Mouse (Mus musculus) brain, adult 2 months (tissue): Measurements from ENCODE around the gene Ino80.
A peak's percentile ranks its signal among the peaks of the same experiment; 100 is the strongest.

ENCODE experiments used
- DNase-seq: peaks from one replicate; pipeline ENCODE4 v3.0.0; 2011; ENCODE audit warnings: low read depth, low spot score

The Ino80 gene

DNA sequence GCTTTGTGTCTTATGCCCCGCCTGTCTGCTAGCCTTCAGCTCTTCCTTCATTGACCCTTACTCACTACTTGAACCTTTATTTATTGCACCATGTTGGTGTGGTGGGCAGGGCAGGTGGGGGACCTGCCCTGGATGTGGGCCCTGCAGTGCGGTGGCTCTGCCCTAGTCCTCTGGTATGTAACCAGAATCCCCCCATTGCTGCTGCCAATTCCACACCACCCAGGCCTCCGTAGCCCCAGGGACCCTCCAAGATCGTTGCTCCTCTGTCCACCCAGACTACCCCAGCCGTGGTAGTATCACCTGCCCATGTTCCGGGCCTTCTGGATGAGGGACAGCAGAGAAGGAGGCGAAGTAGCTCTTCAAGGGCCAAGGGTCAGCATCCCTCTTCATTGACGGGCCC is 123.8 kb downstream of the Ino80 start:
- DNase-seq, result no peak

DNA sequence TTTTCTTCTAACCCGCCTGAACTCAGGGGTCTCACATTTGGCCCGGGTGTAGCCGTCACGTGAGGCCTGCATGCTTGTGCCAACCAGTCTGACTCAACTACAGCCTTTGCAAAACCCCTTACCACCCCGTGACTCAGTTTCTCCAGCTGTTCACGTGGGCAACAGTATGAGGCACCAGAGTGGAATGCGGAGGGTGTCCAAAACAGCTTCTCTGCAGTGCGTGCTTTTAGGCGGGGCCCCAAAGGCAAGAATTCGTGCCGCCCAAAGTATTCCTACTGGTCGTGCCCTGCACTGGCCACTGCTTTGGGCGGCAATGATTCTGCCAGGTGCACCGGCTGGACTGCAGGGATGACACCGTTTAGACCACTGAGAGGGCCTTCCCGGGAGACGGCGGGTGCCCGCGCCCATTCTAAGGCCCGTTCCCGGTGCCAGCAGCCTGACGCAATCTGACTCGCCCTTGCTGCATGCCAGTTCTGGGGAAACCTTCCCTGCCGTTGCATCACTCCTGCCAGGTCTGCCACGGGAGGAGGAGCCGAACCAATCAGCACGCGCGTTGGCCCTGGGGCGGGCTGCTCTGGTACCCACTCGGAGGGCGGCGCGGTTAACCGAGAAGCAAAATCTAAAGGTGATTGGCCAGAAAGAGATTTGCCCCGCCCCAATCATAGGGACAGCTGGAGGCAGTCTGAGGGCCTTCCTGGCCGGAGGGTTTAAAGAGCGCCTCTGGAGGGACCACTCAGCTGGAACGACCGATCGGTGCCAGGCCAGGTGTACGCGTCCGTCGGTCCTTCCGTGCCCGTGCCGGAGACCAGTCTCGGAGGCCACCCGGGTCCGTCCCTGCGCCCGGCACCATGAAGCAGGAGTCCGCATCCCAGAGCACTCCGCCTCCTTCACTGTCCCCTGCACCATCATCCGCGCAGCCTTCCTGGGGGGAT is 126.7 kb downstream of the Ino80 start, which contains the start of gene Chac1:
Chac1 (plus strand) TSS at position 675 of the 932 bp plus-strand sequence.
- DNase-seq, result peak; percentile 98

GRCm38 (mm10) chr2:119344537-119345138 is 132.8 kb downstream of the Ino80 start:
- no peak for DNase-seq

DNA sequence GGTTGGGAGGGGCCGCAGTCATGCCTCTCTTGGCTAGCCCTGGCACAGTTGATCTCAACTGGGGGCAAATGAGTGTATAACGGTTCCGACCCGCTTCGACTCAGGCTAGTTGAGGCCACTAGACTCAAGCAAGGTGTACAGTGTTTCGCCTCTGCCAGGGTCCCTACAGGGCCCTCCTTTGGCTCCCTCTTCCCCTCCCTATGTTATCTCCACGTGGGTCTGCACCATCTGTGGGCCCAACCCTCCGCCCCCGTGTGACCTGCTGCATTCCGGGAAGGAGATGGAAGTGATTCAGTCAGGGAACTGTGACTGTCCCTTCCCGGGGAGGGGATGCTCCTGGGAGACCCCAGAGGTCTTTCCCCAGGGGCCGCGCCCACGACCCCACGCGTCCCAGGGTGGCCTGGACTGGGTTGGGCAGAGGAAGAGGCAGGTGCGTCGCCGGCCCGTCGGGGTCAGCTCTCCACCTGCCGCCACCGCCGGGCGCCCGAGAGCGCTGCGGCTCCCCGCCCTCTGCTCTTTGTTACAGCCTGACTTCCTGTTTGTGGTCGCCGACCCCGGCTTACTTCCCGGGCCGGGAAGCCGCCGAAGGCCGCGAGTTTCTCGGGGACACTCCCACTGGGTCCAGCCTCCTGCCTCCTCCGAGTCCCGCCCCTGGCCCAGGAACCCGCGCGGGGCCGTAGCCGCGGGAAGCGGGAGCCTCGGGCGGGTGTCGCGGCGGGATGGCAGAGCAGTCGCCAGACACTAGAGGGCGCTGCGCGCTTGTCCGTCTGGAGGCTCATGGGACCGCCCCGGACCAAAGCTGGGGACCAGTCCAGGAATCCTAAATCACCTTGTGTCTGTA is 139.8 kb downstream of the Ino80 start:
- DNase-seq, result peak; percentile 89

- DNase-seq, result peak; percentile 21
These were observed 141.0 kb downstream of the Ino80 start for GRCm38 (mm10) chr2:119336470-119336869.

GRCm38 (mm10) chr2:119336002-119336401 is 141.5 kb downstream of the Ino80 start:
- no peak for DNase-seq

DNA sequence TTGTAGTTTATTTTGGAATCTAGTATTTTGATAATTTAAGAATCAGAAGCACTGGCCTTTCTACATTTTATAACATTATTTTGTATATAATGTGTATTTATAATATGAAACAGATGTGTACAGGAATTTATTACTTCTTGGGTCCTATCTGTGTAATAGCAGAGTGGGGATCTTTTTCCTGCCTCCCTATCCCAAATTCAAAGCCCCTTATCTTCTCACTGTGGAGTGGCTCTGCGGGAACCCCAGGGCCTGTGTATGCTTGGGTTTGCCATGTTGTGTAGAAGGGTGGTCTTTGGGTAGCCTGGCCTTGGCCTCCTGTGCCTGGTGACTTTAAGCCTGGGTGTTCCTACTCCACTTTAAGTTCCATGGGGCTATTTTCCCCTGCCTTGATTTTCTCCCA is 142.0 kb downstream of the Ino80 start:
- DNase-seq, result no peak

DNA sequence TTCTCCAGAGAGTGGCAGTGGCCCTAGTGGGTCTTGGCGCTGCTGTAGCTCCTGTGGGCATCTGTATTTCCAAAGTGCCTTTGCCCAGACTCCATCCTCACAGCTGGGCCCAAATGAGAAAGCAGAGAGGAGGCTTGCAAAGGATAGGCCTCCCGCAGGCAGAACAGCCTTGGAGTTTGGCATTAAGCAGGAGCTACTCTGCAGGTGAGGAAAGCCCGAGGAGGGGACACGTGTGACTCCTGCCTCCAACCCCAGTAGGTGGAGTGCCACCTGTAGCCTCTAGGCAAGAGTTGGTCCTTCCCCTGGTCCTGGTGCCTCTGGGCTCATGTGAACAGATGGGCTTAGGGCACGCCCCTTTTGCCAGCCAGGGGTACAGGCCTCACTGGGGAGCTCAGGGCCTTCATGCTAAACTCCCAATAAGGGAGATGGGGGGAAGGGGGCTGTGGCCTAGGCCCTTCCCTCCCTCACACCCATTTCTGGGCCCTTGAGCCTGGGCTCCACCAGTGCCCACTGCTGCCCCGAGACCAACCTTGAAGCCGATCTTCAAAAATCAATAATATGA is 142.4 kb downstream of the Ino80 start:
- no peak for DNase-seq

DNA sequence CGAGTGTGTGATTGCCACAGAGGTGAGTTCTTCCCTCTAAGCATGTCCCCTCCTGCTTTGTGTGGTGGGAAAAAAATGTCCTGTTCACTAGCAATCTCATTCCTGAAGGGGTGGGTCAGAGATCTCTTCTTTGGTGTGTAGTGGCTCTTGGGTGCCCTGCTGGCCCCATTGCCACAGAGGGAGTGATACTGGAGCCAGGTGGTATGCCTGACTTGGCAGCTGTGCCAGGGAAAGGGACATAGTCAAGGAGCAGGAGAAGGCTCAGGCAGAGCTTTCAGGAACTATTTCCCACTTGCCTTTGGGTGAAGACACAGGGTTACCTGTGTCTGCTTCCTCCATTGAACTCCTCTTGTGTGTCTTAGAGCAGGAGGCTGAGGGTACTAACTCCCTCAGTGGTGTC is 143.4 kb downstream of the Ino80 start:
- no peak for DNase-seq

DNA sequence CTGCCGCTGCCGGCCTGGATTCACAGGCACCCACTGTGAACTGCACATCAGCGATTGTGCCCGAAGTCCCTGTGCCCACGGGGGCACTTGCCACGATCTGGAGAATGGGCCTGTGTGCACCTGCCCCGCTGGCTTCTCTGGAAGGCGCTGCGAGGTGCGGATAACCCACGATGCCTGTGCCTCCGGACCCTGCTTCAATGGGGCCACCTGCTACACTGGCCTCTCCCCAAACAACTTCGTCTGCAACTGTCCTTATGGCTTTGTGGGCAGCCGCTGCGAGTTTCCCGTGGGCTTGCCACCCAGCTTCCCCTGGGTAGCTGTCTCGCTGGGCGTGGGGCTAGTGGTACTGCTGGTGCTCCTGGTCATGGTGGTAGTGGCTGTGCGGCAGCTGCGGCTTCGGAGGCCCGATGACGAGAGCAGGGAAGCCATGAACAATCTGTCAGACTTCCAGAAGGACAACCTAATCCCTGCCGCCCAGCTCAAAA is 145.3 kb downstream of the Ino80 start:
- DNase-seq, result no peak

GRCm38 (mm10) chr2:119330795-119331194 is 146.7 kb downstream of the Ino80 start:
- DNase-seq, result no peak

GRCm38 (mm10) chr2:119329123-119329817 is 148.2 kb downstream of the Ino80 start:
- no peak for DNase-seq

GRCm38 (mm10) chr2:119328546-119328945 is 148.9 kb downstream of the Ino80 start:
- no peak for DNase-seq

- DNase-seq, result peak; percentile 37
These were observed 149.5 kb downstream of the Ino80 start for GRCm38 (mm10) chr2:119327942-119328526.

GRCm38 (mm10) chr2:119327102-119327480 is 150.4 kb downstream of the Ino80 start:
- peak; percentile 70 for DNase-seq

- peak; percentile 14 for DNase-seq
These were observed 151.1 kb downstream of the Ino80 start for GRCm38 (mm10) chr2:119326161-119327101.

DNA sequence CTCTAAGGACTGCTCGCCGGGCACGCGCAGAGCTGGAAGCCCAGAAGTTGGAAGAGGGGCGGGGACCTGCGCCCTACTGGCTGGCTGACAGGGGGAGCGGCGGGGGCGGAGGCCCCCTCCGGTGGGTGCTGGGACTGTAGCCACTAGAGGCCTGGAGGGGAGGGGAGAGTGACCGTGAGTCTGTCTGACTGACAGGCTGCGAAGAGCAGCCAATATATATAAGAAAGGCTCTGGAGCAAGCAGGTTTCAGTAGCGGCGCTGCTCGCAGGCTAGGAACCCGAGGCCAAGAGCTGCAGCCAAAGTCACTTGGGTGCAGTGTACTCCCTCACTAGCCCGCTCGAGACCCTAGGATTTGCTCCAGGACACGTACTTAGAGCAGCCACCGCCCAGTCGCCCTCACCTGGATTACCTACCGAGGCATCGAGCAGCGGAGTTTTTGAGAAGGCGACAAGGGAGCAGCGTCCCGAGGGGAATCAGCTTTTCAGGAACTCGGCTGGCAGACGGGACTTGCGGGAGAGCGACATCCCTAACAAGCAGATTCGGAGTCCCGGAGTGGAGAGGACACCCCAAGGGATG is 151.8 kb downstream of the Ino80 start, which contains the start of gene Dll4:
Dll4 (plus strand) TSS at position 217 of the 576 bp plus-strand sequence.
- no peak for DNase-seq

GRCm38 (mm10) chr2:119324576-119325318 is 152.7 kb downstream of the Ino80 start:
- no peak for DNase-seq
